Mouse (Mus musculus) limb, embryonic 13.5 days (tissue): ENCODE results near the gene Fam3a. TPM values are rescaled to one million over a fixed set of nuclear protein-coding genes. Genes with fewer than 3 reads are reported as not detected.

Experiments used
- polyA plus RNA-seq: library from polyadenylated mRNA; unstranded; fragments of >200 nt; fragmentation: Nextera tagmentation; extraction: Ambion mirVana; gene quantifications from 2 replicates; pipeline ENCODE4 v1.2.1, GENCODE M21; 2015

Fam3a gene
- polyA plus RNA-seq, 1 experiment from 2014 or later: 42.3 TPM

Other genes with a start within 250 kb of the Fam3a start
- gene Tex28, start 225.4 kb downstream of the Fam3a start, polyA plus RNA-seq: not detected in 2 replicates
- 0.05 TPM in 1 of 2 replicates, not detected in the other for gene Tktl1, start 216.0 kb downstream of the Fam3a start, polyA plus RNA-seq
- 275 and 314 TPM in 2 replicates for gene Flna, start 143.5 kb downstream of the Fam3a start, polyA plus RNA-seq
- gene Emd, start 138.6 kb downstream of the Fam3a start, polyA plus RNA-seq: 26.7 and 27.8 TPM in 2 replicates
- 828 and 885 TPM in 2 replicates for gene Rpl10, start 122.5 kb downstream of the Fam3a start, polyA plus RNA-seq
- gene Taz, start 111.4 kb downstream of the Fam3a start, polyA plus RNA-seq: 91.0 and 92.2 TPM in 2 replicates
- gene Dnase1l1, start 110.9 kb downstream of the Fam3a start, polyA plus RNA-seq: 11.7 and 12.0 TPM in 2 replicates
- gene Atp6ap1, start 96.2 kb downstream of the Fam3a start, polyA plus RNA-seq: 127 and 128 TPM in 2 replicates
- 247 and 260 TPM in 2 replicates for gene Gdi1, start 88.3 kb downstream of the Fam3a start, polyA plus RNA-seq
- 73.5 and 76.5 TPM in 2 replicates for gene Fam50a, start 80.2 kb downstream of the Fam3a start, polyA plus RNA-seq
- 21.2 and 25.3 TPM in 2 replicates for gene Plxna3, start 64.2 kb downstream of the Fam3a start, polyA plus RNA-seq
- gene Lage3, start 39.7 kb downstream of the Fam3a start, polyA plus RNA-seq: 114 and 115 TPM in 2 replicates
- gene Ubl4a, start 20.1 kb downstream of the Fam3a start, polyA plus RNA-seq: 62.2 and 68.2 TPM in 2 replicates
- gene Slc10a3, start 19.9 kb downstream of the Fam3a start, polyA plus RNA-seq: 19.6 and 21.3 TPM in 2 replicates
- gene Ikbkg, start within 50 bp of the Fam3a start, polyA plus RNA-seq: 18.2 and 18.4 TPM in 2 replicates
- gene G6pdx, start 35.9 kb upstream of the Fam3a start, polyA plus RNA-seq: 45.6 and 47.0 TPM in 2 replicates
- gene Gm6880, start 88.1 kb upstream of the Fam3a start, polyA plus RNA-seq: 2.1 and 4.3 TPM in 2 replicates
- gene Olfr1326-ps1, start 181.6 kb upstream of the Fam3a start, polyA plus RNA-seq: not detected in 2 replicates
- not detected in 2 replicates for gene Olfr1325, start 199.4 kb upstream of the Fam3a start, polyA plus RNA-seq